Comparison of ENCODE assay signal across 8 mouse cellular contexts in the genomic region with DNA sequence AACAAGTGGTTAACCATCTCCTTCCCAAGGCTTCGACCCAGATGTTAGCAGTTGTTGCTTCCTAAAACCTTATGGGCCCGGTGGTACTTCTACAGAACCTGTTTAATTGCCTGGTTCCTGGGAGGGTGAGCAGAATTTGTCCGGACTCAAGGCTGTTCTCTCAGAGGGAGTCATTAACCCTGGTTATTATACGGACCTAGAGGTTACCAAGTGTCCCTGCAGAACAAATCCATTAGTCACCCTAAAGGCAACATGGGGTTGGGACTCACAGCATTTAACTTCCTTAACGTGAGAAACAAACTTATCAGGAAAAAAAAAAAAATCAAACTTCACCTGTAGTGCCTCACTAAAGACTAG. TPM values are rescaled to one million over a fixed set of nuclear protein-coding genes. Genes with fewer than 3 reads are reported as not detected.
DNase-seq lines count a peak whose midpoint lies in the region; ATAC-seq lines count a peak whose summit lies in the region.

No protein-coding gene starts in this region.

- peaks cover 23% of the 10 kb centered on the region for H3K27me3 ChIP-seq in kidney, embryonic 15.5 days
- peaks cover 12% of the 10 kb centered on the region; the same call in 1 of the 2 replicates for H3K27me3 ChIP-seq in forebrain, embryonic 10.5 days (ENCODE audit: poor library complexity, severe bottlenecking)
- peaks cover 7% of the 10 kb centered on the region for H3K27me3 ChIP-seq in limb, embryonic 13.5 days
- H3K27me3 ChIP-seq in neural tube, embryonic 13.5 days: 0 out of 2 replicates have a peak, but pooled peaks cover 5% of the 10 kb centered on the region

- WGBS in kidney, embryonic 15.5 days: 4% methylated on average over 5 of the region's 5 CpGs
- WGBS in forebrain, embryonic 10.5 days: 3% methylated on average over 5 of the region's 5 CpGs
- WGBS in limb, embryonic 13.5 days: 2% methylated on average over 5 of the region's 5 CpGs
- WGBS in neural tube, embryonic 13.5 days: 1% methylated on average over 5 of the region's 5 CpGs

- no peaks in the 10 kb centered on the region for H3K36me3 ChIP-seq in kidney, embryonic 15.5 days
- no peaks in the 10 kb centered on the region for H3K36me3 ChIP-seq in forebrain, embryonic 10.5 days (replicated peaks)
- H3K36me3 ChIP-seq in limb, embryonic 13.5 days: no peaks in the 10 kb centered on the region
- H3K36me3 ChIP-seq in neural tube, embryonic 13.5 days: no peaks in the 10 kb centered on the region

- peak overlapping the region; percentile 84 for H3K27ac ChIP-seq in kidney, embryonic 15.5 days
- H3K27ac ChIP-seq in forebrain, embryonic 10.5 days: peak overlapping the region; percentile 87
- H3K27ac ChIP-seq in limb, embryonic 13.5 days: peak overlapping the region; percentile 79; the same call in 1 of the 2 replicates
- H3K27ac ChIP-seq in neural tube, embryonic 13.5 days (replicated peaks): peak overlapping the region; percentile 61; the same call in 1 of the 2 replicates

- H3K4me3 ChIP-seq in kidney, embryonic 15.5 days (replicated peaks): peak overlapping the region; percentile 28
- peak overlapping the region; percentile 40 for H3K4me3 ChIP-seq in forebrain, embryonic 10.5 days
- peak overlapping the region; percentile 37 for H3K4me3 ChIP-seq in limb, embryonic 13.5 days
- peak overlapping the region; percentile 30 for H3K4me3 ChIP-seq in neural tube, embryonic 13.5 days

- H3K9ac ChIP-seq in kidney, embryonic 15.5 days: no peak overlapping the region
- H3K9ac ChIP-seq in limb, embryonic 13.5 days: 0 out of 2 replicates have a peak overlapping the region, but pooled peaks have one; percentile 48
- peak overlapping the region; percentile 50 for H3K9ac ChIP-seq in neural tube, embryonic 13.5 days

- ATAC-seq in kidney, embryonic 15.5 days (replicated peaks; ENCODE audit: low FRiP score): peak; percentile 33
- ATAC-seq in limb, embryonic 13.5 days (ENCODE audit: low FRiP score, low read depth): no peak
- ATAC-seq in neural tube, embryonic 13.5 days (ENCODE audit: low read depth): no peak

- no peak for DNase-seq in kidney, postnatal 25 days
- no peak for DNase-seq in forebrain, embryonic 10.5 days (ENCODE audit: extremely low spot score, low spot score)
- DNase-seq in left cerebral cortex, postnatal 25 days (ENCODE audit: low spot score in 2 of 2): no peak
- DNase-seq in thymus, adult 18-20 months: no peak
- DNase-seq in right cerebral cortex, adult 18-20 months: no peak

- intact Hi-C loops in left cerebral cortex, postnatal 25 days (cut with DNase I): no loop called here

- peak overlapping the region; percentile 57 for H3K4me2 ChIP-seq in kidney, embryonic 15.5 days
- peak overlapping the region; percentile 69 for H3K4me2 ChIP-seq in limb, embryonic 13.5 days (replicated peaks)
- H3K4me2 ChIP-seq in neural tube, embryonic 13.5 days: peak overlapping the region; percentile 61

- no peaks in the 10 kb centered on the region for H3K9me3 ChIP-seq in kidney, embryonic 15.5 days (replicated peaks)
- 0 out of 2 replicates have a peak, but pooled peaks cover 3% of the 10 kb centered on the region for H3K9me3 ChIP-seq in forebrain, embryonic 10.5 days
- H3K9me3 ChIP-seq in limb, embryonic 13.5 days: no peaks in the 10 kb centered on the region
- H3K9me3 ChIP-seq in neural tube, embryonic 13.5 days: no peaks in the 10 kb centered on the region

- H3K4me1 ChIP-seq in kidney, embryonic 15.5 days: peaks cover 53% of the 10 kb centered on the region
- H3K4me1 ChIP-seq in forebrain, embryonic 10.5 days: peaks cover 67% of the 10 kb centered on the region
- peaks cover 45% of the 10 kb centered on the region for H3K4me1 ChIP-seq in limb, embryonic 13.5 days
- H3K4me1 ChIP-seq in neural tube, embryonic 13.5 days (replicated peaks): peaks cover 55% of the 10 kb centered on the region

RNA-seq across cellular contexts. Expression of a gene that starts 11.4 kb away (rescaled TPM):
- 14.3 and 15.3 TPM in 2 replicates for polyA plus RNA-seq in kidney, embryonic 15.5 days (2015; fragmentation: Nextera tagmentation; extraction: Ambion mirVana)
- polyA plus RNA-seq in forebrain, embryonic 10.5 days (2016; fragmentation: Nextera tagmentation; extraction: Ambion mirVana): 3.2 and 3.4 TPM in 2 replicates
- 3.9 and 5.4 TPM in 2 replicates for polyA plus RNA-seq in limb, embryonic 13.5 days (2015; fragmentation: Nextera tagmentation; extraction: Ambion mirVana)
- 5.8 and 6.1 TPM in 2 replicates for polyA plus RNA-seq in neural tube, embryonic 13.5 days (2015; fragmentation: Nextera tagmentation; extraction: Ambion mirVana)
- 10 to 100 TPM; 10.8 to 12.6 TPM for total RNA-seq in left cerebral cortex, postnatal 25 days (2021)
